Mouse (Mus musculus) kidney, adult 2 months (tissue): Measurements from ENCODE around the gene Txndc8. TPM values are rescaled to one million over a fixed set of nuclear protein-coding genes. Genes with fewer than 3 reads are reported as not detected.

Experiments
- DNase-seq: peaks from one replicate; pipeline ENCODE4 v3.0.0; 2021
- H3K27ac ChIP-seq: fragments of 200-500 bp; 2 replicates; pipeline ENCODE4 v1.5.1; 2012; ENCODE audit warnings: low read depth, low read length, control low read depth, inconsistent platforms; ENCODE audit not compliant: insufficient read depth
- H3K27me3 ChIP-seq: fragments of 200-500 bp; replicated peaks from 2 replicates; pipeline ENCODE4 v1.6.1; 2012; ENCODE audit warnings: mild to moderate bottlenecking, moderate library complexity, low read length, inconsistent platforms; ENCODE audit not compliant: control insufficient read depth, insufficient read depth
- H3K36me3 ChIP-seq: fragments of 200-500 bp; 2 replicates; pipeline ENCODE4 v1.6.1; 2012; ENCODE audit warnings: mild to moderate bottlenecking, moderate library complexity, low read length, inconsistent platforms; ENCODE audit not compliant: control insufficient read depth, insufficient read depth
- H3K4me1 ChIP-seq: fragments of 200-500 bp; 2 replicates; pipeline ENCODE4 v1.6.1; 2011; ENCODE audit warnings: low read length; ENCODE audit not compliant: control insufficient read depth, insufficient read depth
- H3K4me3 ChIP-seq: fragments of 200-500 bp; 2 replicates; pipeline ENCODE4 v1.5.1; 2011; ENCODE audit warnings: mild to moderate bottlenecking, low read depth, low read length, control low read depth; ENCODE audit not compliant: insufficient read depth
- CTCF ChIP-seq: fragments of 200-500 bp; conservative IDR thresholded peaks from 2 replicates; pipeline ENCODE4 v1.5.1; 2011; ENCODE audit warnings: low read depth, mild to moderate bottlenecking, control low read depth, low read length, moderate library complexity, mixed read lengths; ENCODE audit not compliant: insufficient read depth, insufficient read length
- POLR2A ChIP-seq: fragments of 200-500 bp; IDR thresholded peaks from one replicate; pipeline ENCODE4 v1.6.1; 2011; ENCODE audit warnings: low read depth, low read length, control low read depth
- WGBS: fragments of 180-500 bp; shearing (Covaris S2); methylation state at CpG from one replicate; pipeline ENCODE4 v1.1.7; 2018; 5-methylcytosine and 5-hydroxymethylcytosine counted together
- polyA plus RNA-seq: library from polyadenylated mRNA; depleted of rRNA; stranded (reverse); fragments of >200 nt; gene quantifications from 2 replicates; pipeline ENCODE4 v1.2.3, GENCODE M21; 2012

Gene Txndc8
- polyA plus RNA-seq, 1 experiment = not detected

DNA sequence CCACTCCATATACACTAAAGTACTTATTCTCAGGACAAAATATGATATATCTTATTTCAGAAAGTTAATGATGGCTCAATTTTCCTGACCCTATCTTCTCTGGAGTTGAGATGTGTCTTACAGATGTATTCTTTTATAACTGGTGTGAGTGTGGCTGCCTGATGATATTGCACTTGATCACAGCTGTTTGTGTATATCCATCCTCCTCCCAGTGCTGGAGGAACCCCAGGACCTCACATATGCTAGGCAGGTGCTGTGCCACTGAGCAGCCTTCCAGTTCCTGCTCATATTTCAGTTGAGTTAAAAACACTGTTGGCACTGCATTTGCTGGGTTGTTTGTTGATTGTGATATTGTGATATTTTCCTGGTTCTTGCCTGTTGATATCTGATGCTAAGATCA lies 38.6 kb downstream of the Txndc8 start:
- H3K27ac ChIP-seq = no peak overlapping the region
- no peaks in the 10 kb centered on the region for H3K27me3 ChIP-seq
- H3K36me3 ChIP-seq = no peaks in the 10 kb centered on the region
- peaks cover 5% of the 10 kb centered on the region for H3K4me1 ChIP-seq
- DNase-seq = no peak
- H3K4me3 ChIP-seq = no peak overlapping the region
- TF ChIP-seq POLR2A (no peak), CTCF (no peak)

DNA sequence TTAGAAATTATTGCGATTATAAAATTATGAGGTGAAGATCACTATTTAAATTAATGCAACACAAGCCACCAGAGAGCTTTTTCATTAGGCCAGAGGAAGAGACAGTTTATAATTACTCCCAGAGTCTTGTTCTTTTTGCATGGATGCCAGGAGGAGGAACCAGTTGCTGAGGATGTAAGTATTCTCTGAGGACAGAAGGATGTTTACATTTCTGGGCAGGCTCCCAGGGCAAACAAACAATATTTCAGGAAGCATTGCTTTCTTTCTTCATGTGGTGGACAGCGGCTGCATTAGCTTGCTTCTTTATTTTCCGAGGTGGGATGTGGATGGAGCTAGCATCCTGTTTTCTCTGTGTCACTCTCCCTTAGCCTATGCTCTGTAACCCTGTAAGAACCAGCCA lies 41.7 kb downstream of the Txndc8 start:
- no peak for DNase-seq
- Histone ChIP-seq H3K27ac (no peak overlapping the region), H3K27me3 (no peaks in the 10 kb centered on the region), H3K4me1 (peaks cover 5% of the 10 kb centered on the region), H3K4me3 (no peak overlapping the region), H3K36me3 (no peaks in the 10 kb centered on the region)
- TF ChIP-seq CTCF = no peak
- TF ChIP-seq POLR2A = no peak
- 68% methylated on average over 3 of the region's 3 CpGs for WGBS

DNA sequence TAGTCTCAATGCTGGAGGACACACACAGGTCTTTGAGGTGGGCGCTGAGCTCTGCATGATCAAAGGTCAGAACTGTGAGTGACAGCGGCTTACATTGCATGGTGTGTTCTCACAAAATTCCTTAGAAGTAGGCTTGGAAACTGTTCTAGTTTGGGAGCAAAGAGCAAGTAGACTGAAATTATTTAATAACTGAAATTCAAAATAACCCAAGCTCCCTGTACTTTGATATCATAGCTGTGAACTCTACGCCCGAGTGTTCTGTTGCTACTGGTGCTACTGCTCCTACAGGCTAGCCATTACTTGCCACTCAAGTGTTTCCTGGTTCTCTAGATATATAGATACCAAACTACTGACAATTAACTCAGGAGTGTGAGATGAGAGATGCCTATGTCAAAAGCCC lies 43.4 kb downstream of the Txndc8 start:
- Histone ChIP-seq H3K27ac (peak overlapping the region; percentile 59; the same call in 1 of the 2 replicates), H3K36me3 (no peaks in the 10 kb centered on the region), H3K4me1 (peaks cover 5% of the 10 kb centered on the region), H3K4me3 (no peak overlapping the region), H3K27me3 (no peaks in the 10 kb centered on the region)
- peak; percentile 72 for DNase-seq
- 60% methylated on average over 4 of the region's 4 CpGs for WGBS
- TF ChIP-seq CTCF (no peak), POLR2A (no peak)

DNA sequence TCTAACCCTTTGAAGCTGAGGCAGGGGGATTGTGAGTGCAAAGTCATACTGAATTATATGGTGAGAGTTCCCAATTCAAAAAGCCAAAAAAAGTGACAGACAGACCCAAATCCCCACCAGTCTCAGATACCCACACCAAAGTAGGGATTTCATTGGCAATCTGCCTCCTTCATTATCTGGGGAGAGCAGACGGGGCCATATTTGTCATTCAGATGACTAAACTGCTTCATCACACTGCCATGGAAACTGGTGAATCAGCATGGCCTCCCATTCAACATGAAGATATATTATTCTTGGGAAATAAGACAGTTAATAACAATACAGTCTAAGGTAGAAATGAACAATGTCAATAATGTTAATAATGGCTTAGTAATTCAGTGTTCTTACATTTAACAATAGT lies 44.8 kb downstream of the Txndc8 start:
- TF ChIP-seq CTCF (no peak), POLR2A (no peak)
- no peak overlapping the region for H3K4me3 ChIP-seq
- H3K36me3 ChIP-seq = no peaks in the 10 kb centered on the region
- peaks cover 5% of the 10 kb centered on the region for H3K4me1 ChIP-seq
- H3K27ac ChIP-seq = no peak overlapping the region
- H3K27me3 ChIP-seq = no peaks in the 10 kb centered on the region
- no peak for DNase-seq
- WGBS = 84% methylated on average over 1 of the region's 1 CpGs

DNA sequence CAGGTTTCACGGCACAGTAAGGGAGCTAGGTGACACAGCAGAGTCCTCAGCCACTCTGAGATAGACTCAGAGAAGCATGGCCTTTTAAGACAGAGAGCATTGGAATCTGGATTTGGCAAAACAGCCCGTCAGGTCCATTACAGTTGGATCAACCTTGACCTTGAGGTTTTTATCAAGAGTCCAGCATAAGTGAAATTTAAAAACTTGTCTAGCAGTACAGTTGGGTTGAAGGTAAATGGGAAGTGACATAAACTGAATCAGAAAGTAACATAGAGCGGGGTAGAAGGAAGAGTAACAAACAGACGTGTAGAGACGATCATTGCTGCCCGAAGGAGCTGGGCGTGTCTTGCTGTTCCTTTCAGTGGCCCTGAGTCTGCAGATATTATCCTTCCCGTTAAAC lies 49.9 kb downstream of the Txndc8 start:
- WGBS = 91% methylated on average over 8 of the region's 8 CpGs

DNA sequence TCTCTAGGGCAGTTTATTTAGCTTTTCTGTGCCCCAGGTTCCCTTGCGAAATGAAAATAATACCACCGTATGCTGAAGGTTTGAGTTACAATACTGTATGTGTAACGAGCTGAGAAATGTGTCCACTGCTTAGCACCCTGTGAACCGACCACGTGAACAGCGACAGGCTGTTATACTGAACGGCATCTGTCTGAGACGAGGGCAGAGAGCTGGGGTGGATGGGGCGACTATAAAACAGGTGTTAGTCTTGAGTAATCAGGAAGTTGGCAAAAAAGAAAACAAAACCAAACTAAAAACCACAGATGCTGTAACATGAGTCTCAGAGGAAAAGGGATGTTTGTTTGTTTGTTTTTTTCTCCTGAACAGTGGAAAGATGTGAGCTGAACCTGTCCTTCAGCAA lies 50.8 kb downstream of the Txndc8 start:
- H3K4me1 ChIP-seq = peaks cover 17% of the 10 kb centered on the region
- no peak overlapping the region for H3K27ac ChIP-seq
- H3K4me3 ChIP-seq = no peak overlapping the region
- H3K36me3 ChIP-seq = no peaks in the 10 kb centered on the region
- no peaks in the 10 kb centered on the region for H3K27me3 ChIP-seq
- TF ChIP-seq CTCF (no peak), POLR2A (no peak)
- 71% methylated on average over 9 of the region's 9 CpGs for WGBS
- no peak for DNase-seq

More for the DNA sequence above, 49.9 kb downstream of the Txndc8 start:
- no peaks in the 10 kb centered on the region for H3K27me3 ChIP-seq
- DNase-seq = no peak
- H3K4me3 ChIP-seq = no peak overlapping the region
- TF ChIP-seq CTCF = no peak
- H3K36me3 ChIP-seq = no peaks in the 10 kb centered on the region
- H3K4me1 ChIP-seq = peaks cover 10% of the 10 kb centered on the region
- no peak overlapping the region for H3K27ac ChIP-seq

DNA sequence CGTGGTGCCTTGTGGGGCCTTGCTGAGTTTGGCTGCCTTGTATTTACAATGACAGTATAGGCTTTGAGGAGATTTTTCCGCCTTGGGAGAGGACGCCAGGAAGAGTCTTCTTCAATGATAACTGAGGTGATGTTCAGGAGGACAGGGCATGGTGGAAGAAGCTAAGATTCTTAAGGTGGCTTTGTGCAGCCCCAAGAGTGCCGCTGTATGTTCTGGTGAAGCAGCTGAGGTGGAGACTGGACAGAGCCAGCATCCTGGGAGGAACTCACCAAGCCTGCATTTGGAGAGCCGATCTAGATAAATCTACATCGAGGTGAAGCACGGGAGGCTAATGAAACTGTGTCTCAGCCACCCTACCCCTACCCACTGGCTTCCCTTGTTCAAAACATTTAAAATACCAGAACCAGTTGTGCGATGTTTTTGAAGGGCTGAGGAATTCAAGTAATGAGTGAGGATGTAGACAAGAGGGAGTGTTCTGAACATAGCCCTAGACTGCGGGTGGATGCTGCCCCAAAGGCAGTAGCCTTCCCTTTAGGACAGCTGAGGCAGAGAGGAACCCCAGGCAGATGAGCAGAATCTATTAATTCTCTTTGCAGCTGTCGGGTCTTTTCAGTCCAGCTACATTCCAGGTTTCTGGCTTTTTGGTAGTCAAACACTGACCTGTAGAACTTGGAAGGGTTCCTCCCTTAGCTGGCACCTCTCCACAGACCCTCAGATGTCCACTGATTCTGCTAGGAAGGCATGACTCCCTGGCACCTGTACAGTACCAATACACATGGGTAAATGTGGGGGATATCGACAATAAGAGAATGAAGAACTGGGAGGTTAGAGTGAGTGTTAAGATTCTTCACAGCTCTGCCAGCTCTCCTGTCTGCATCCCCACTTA lies 51.5 kb downstream of the Txndc8 start:
- Histone ChIP-seq H3K27me3 (no peaks in the 10 kb centered on the region), H3K27ac (peak overlapping the region; percentile 100), H3K36me3 (no peaks in the 10 kb centered on the region), H3K4me3 (peak overlapping the region; percentile 68), H3K4me1 (peaks cover 17% of the 10 kb centered on the region)
- WGBS = 50% methylated on average over 11 of the region's 11 CpGs
- TF ChIP-seq CTCF (no peak), POLR2A (no peak)
- no peak for DNase-seq
